Mouse (Mus musculus): Measurements from ENCODE around the gene Cmip. TPM values are rescaled to one million over a fixed set of nuclear protein-coding genes. Genes with fewer than 3 reads are reported as not detected.

Cmip gene
- polyA plus RNA-seq, 2 experiments, result 27.1 to 39.7 TPM

- no peak for TF ChIP-seq POLR2A (IDR thresholded peaks at IDR 0.05; ENCODE audit: borderline replicate concordance, extremely low read depth, insufficient read depth, insufficient read length)
- no peak overlapping the region for H3K4me3 ChIP-seq (replicated peaks; ENCODE audit: low read length)
- no peak for DNase-seq (ENCODE audit: low spot score)
These were observed 244.5 kb downstream of the Cmip start for GRCm38 (mm10) chr8:117501323-117501722.

GRCm38 (mm10) chr8:117503405-117504069, 246.7 kb downstream of the Cmip start:
- Histone ChIP-seq H3K36me3 (ENCODE audit: control insufficient read depth, insufficient read depth, low read length) (no peaks in the 10 kb centered on the region), H3K4me1 (ENCODE audit: control insufficient read depth, insufficient read depth, low read length) (0 out of 2 replicates have a peak, but pooled peaks cover 4% of the 10 kb centered on the region), H3K27ac (replicated peaks; ENCODE audit: low read depth, low read length) (no peak overlapping the region), H3K4me2 (replicated peaks; ENCODE audit: low read depth, low read length, severe bottlenecking) (no peak overlapping the region), H3K4me3 (replicated peaks; ENCODE audit: low read length) (no peak overlapping the region), H3K27me3 (ENCODE audit: control insufficient read depth, insufficient read depth, low read length) (peaks cover 8% of the 10 kb centered on the region), H3K9ac (ENCODE audit: low read depth, low read length, severe bottlenecking) (no peak overlapping the region), H3K9me3 (ENCODE audit: control insufficient read depth, low read length) (no peaks in the 10 kb centered on the region)
- ATAC-seq (ENCODE audit: low FRiP score, low read depth) (no peak), DNase-seq (ENCODE audit: low spot score) (no peak)
- TF ChIP-seq POLR2A (IDR thresholded peaks at IDR 0.05; ENCODE audit: borderline replicate concordance, extremely low read depth, insufficient read depth, insufficient read length), result no peak
- 71% methylated on average over 13 of the region's 13 CpGs for WGBS

More at GRCm38 (mm10) chr8:117501323-117501722, 244.5 kb downstream of the Cmip start:
- H3K27ac ChIP-seq (replicated peaks; ENCODE audit: low read depth, low read length), result no peak overlapping the region
- no peak for ATAC-seq (ENCODE audit: low FRiP score, low read depth)
- H3K27me3 ChIP-seq (ENCODE audit: control insufficient read depth, insufficient read depth, low read length), result peaks cover 24% of the 10 kb centered on the region
- H3K9ac ChIP-seq (ENCODE audit: low read depth, low read length, severe bottlenecking), result no peak overlapping the region
- H3K4me2 ChIP-seq (replicated peaks; ENCODE audit: low read depth, low read length, severe bottlenecking), result no peak overlapping the region
- peaks cover 10% of the 10 kb centered on the region for H3K4me1 ChIP-seq (ENCODE audit: control insufficient read depth, insufficient read depth, low read length)
- H3K9me3 ChIP-seq (ENCODE audit: control insufficient read depth, low read length), result no peaks in the 10 kb centered on the region
- no peaks in the 10 kb centered on the region for H3K36me3 ChIP-seq (ENCODE audit: control insufficient read depth, insufficient read depth, low read length)
- WGBS, result 88% methylated on average over 6 of the region's 6 CpGs

GRCm38 (mm10) chr8:117507703-117508102, 250.8 kb downstream of the Cmip start:
- Histone ChIP-seq H3K9me3 (ENCODE audit: control insufficient read depth, low read length) (no peaks in the 10 kb centered on the region), H3K4me2 (replicated peaks; ENCODE audit: low read depth, low read length, severe bottlenecking) (no peak overlapping the region), H3K36me3 (ENCODE audit: control insufficient read depth, insufficient read depth, low read length) (no peaks in the 10 kb centered on the region), H3K27ac (replicated peaks; ENCODE audit: low read depth, low read length) (no peak overlapping the region), H3K4me3 (replicated peaks; ENCODE audit: low read length) (no peak overlapping the region), H3K9ac (ENCODE audit: low read depth, low read length, severe bottlenecking) (no peak overlapping the region), H3K4me1 (ENCODE audit: control insufficient read depth, insufficient read depth, low read length) (no peaks in the 10 kb centered on the region), H3K27me3 (ENCODE audit: control insufficient read depth, insufficient read depth, low read length) (no peaks in the 10 kb centered on the region)
- 87% methylated on average over 8 of the region's 8 CpGs for WGBS
- ATAC-seq (ENCODE audit: low FRiP score, low read depth) (no peak), DNase-seq (ENCODE audit: low spot score) (no peak)
- TF ChIP-seq POLR2A (IDR thresholded peaks at IDR 0.05; ENCODE audit: borderline replicate concordance, extremely low read depth, insufficient read depth, insufficient read length), result no peak

Small RNA genes lying within 50 kb of the gene (microRNA-seq; reads per million reads assigned to microRNA genes)
- gene Mir7077, result not detected
- not detected for gene Mir7078

Other genes with a start within 250 kb of the Cmip start
- 0.04 and 0.16 TPM in 2 replicates for gene Pkd1l2, start 174.6 kb upstream of the Cmip start, polyA plus RNA-seq (2012; rRNA removed)
- gene Pkd1l2, start 174.6 kb upstream of the Cmip start, polyA plus RNA-seq (2014; fragmentation: Nextera tagmentation; extraction: Ambion mirVana), result 0.07 and 0.08 TPM in 2 replicates
- gene Bco1, start 161.2 kb upstream of the Cmip start, polyA plus RNA-seq (2012; rRNA removed), result 0.25 and 0.29 TPM in 2 replicates
- gene Bco1, start 161.2 kb upstream of the Cmip start, polyA plus RNA-seq (2014; fragmentation: Nextera tagmentation; extraction: Ambion mirVana), result 0.48 and 0.65 TPM in 2 replicates
- gene Gan, start 98.9 kb upstream of the Cmip start, polyA plus RNA-seq (2012; rRNA removed), result 7.6 and 8.2 TPM in 2 replicates
- 3.5 and 3.6 TPM in 2 replicates for gene Gan, start 98.9 kb upstream of the Cmip start, polyA plus RNA-seq (2014; fragmentation: Nextera tagmentation; extraction: Ambion mirVana)
- gene Plcg2, start 241.2 kb downstream of the Cmip start, polyA plus RNA-seq (2012; rRNA removed), result 3.6 and 3.8 TPM in 2 replicates
- 3.2 and 5.6 TPM in 2 replicates for gene Plcg2, start 241.2 kb downstream of the Cmip start, polyA plus RNA-seq (2014; fragmentation: Nextera tagmentation; extraction: Ambion mirVana)